Mouse (Mus musculus): ENCODE results near the gene Hnrnph1. TPM values are rescaled to one million over a fixed set of nuclear protein-coding genes. Genes with fewer than 3 reads are reported as not detected.

The Hnrnph1 gene
- polyA plus RNA-seq, 1 experiment from 2014 or later = 598 TPM

- H3K36me3 ChIP-seq (ENCODE audit: control insufficient read depth, insufficient read depth, low read length) = no peaks in the 10 kb centered on the region
- no peak overlapping the region for H3K4me3 ChIP-seq (ENCODE audit: low read depth, low read length)
- ATAC-seq (no peak), DNase-seq (ENCODE audit: low spot score) (no peak)
- H3K27ac ChIP-seq (ENCODE audit: low read depth, low read length) = no peak overlapping the region
- H3K4me2 ChIP-seq (ENCODE audit: low read length) = no peak overlapping the region
- H3K4me1 ChIP-seq (ENCODE audit: control insufficient read depth, insufficient read depth, low read length) = peaks cover 5% of the 10 kb centered on the region
- H3K9ac ChIP-seq (ENCODE audit: low read length) = no peak overlapping the region
- no peaks in the 10 kb centered on the region for H3K9me3 ChIP-seq (replicated peaks; ENCODE audit: control insufficient read depth, low read length)
- no peaks in the 10 kb centered on the region for H3K27me3 ChIP-seq (replicated peaks; ENCODE audit: control insufficient read depth, insufficient read depth, low read length)
- WGBS = 86% methylated on average over 5 of the region's 5 CpGs
Measured at GRCm38 (mm10) chr11:50369360-50369911, 7.4 kb upstream of the Hnrnph1 start.

DNA sequence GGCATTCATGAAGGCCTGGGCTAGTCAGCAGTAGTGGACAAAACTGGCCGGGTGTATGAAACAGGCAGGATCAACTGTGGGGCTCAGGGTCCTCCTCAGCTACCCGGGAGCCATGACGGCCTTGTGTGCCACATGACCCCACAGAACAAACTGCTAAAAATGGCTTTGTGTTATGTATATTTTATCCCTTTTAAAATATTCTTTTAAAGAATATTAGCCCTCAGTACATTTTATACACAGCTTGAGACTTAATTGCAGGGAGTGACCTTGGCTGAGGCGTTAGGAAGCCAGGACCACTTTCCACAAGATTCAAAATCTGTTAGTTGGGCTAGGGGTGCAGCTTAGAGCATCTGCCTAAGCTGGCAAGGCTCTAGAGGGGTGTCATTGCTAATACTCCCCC, 5.8 kb upstream of the Hnrnph1 start:
- Histone ChIP-seq H3K9me3 (replicated peaks; ENCODE audit: control insufficient read depth, low read length) (no peaks in the 10 kb centered on the region), H3K4me1 (ENCODE audit: control insufficient read depth, insufficient read depth, low read length) (peaks cover 5% of the 10 kb centered on the region), H3K4me2 (ENCODE audit: low read length) (peak overlapping the region; percentile 49), H3K27me3 (replicated peaks; ENCODE audit: control insufficient read depth, insufficient read depth, low read length) (no peaks in the 10 kb centered on the region), H3K9ac (ENCODE audit: low read length) (peak overlapping the region; percentile 60; the same call in 1 of the 2 replicates), H3K4me3 (ENCODE audit: low read depth, low read length) (peak overlapping the region; percentile 23; the same call in 1 of the 2 replicates), H3K27ac (ENCODE audit: low read depth, low read length) (peak overlapping the region; percentile 59; the same call in 1 of the 2 replicates), H3K36me3 (ENCODE audit: control insufficient read depth, insufficient read depth, low read length) (no peaks in the 10 kb centered on the region)
- 43% methylated on average over 4 of the region's 4 CpGs for WGBS
- peak; percentile 64 for ATAC-seq
- no peak for DNase-seq (ENCODE audit: low spot score)

DNA sequence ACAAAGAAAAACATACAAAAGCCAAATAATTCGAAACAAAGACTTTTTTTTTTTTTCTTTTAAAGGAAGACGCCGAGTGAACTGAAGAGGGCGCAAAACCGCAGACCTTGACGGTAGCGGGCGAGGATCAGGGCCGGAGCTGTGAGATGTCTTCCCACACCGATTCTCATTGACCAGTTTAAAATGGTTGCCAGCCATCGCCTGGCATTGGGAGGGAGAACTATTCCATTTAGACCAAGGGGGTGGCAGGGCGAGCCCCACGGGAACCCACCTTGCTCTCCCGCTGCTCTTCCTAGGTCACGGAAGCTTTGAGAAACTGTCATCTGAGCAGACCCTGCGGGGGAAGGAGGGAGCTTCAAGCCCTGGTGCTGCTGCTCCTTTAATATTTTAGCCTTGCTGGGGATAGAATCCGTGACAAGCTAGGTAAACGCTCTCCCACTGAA, 5.4 kb upstream of the Hnrnph1 start:
- Histone ChIP-seq H3K4me3 (ENCODE audit: low read depth, low read length) (peak overlapping the region; percentile 23), H3K27me3 (replicated peaks; ENCODE audit: control insufficient read depth, insufficient read depth, low read length) (no peaks in the 10 kb centered on the region), H3K9me3 (replicated peaks; ENCODE audit: control insufficient read depth, low read length) (no peaks in the 10 kb centered on the region), H3K4me1 (ENCODE audit: control insufficient read depth, insufficient read depth, low read length) (peaks cover 9% of the 10 kb centered on the region), H3K9ac (ENCODE audit: low read length) (peak overlapping the region; percentile 60), H3K4me2 (ENCODE audit: low read length) (peak overlapping the region; percentile 49), H3K36me3 (ENCODE audit: control insufficient read depth, insufficient read depth, low read length) (no peaks in the 10 kb centered on the region), H3K27ac (ENCODE audit: low read depth, low read length) (peak overlapping the region; percentile 59)
- WGBS = under 1% methylated on average over 18 of the region's 18 CpGs
- peak; percentile 73 for ATAC-seq
- peak; percentile 81 for DNase-seq (ENCODE audit: low spot score)

DNA sequence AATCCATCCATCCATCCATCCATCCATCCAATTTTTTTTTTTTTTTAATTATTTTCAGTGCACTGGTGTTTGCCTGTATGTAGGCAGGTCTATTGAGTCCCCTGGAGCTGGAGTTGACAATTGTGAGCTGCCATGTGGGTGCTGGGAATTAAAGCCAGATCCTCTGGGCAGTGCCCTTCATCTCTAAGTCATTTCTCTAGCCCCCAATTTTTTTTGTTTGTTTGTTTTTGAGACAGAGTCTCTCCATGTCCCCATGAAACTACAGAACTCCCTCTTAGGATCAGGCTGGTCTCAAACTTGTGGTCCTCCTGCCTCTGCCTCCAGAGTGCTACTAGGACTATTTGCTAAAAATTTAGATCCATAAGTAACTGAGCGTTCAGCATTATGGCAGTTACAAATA, 4.9 kb upstream of the Hnrnph1 start:
- Histone ChIP-seq H3K9me3 (replicated peaks; ENCODE audit: control insufficient read depth, low read length) (no peaks in the 10 kb centered on the region), H3K27ac (ENCODE audit: low read depth, low read length) (peak overlapping the region; percentile 59; the same call in 1 of the 2 replicates), H3K36me3 (ENCODE audit: control insufficient read depth, insufficient read depth, low read length) (no peaks in the 10 kb centered on the region), H3K27me3 (replicated peaks; ENCODE audit: control insufficient read depth, insufficient read depth, low read length) (no peaks in the 10 kb centered on the region), H3K4me3 (ENCODE audit: low read depth, low read length) (no peak overlapping the region), H3K4me1 (ENCODE audit: control insufficient read depth, insufficient read depth, low read length) (peaks cover 10% of the 10 kb centered on the region), H3K9ac (ENCODE audit: low read length) (peak overlapping the region; percentile 60), H3K4me2 (ENCODE audit: low read length) (peak overlapping the region; percentile 49)
- DNase-seq (ENCODE audit: low spot score) (no peak), ATAC-seq (no peak)
- 97% methylated on average over 1 of the region's 1 CpGs for WGBS

DNA sequence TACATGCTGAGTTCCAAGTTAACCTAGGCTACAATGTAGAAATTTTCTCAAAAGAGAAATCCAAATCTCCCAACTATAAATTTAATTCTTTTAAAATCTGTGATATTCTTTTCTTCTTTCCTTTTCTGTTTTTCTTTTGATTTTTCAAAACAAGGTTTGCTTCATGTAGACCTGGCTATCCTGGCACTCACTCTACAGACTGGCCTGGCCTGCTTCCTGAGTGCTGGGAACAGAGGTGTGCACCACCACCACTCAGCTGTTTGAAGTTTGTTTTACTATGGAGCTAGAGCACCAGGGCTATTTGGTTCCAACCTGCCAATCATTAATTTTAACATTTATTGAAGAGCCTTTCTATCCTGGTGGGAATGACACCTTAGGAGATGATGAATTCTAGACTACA, 3.7 kb upstream of the Hnrnph1 start:
- no peaks in the 10 kb centered on the region for H3K36me3 ChIP-seq (ENCODE audit: control insufficient read depth, insufficient read depth, low read length)
- H3K9ac ChIP-seq (ENCODE audit: low read length) = no peak overlapping the region
- no peaks in the 10 kb centered on the region for H3K27me3 ChIP-seq (replicated peaks; ENCODE audit: control insufficient read depth, insufficient read depth, low read length)
- H3K9me3 ChIP-seq (replicated peaks; ENCODE audit: control insufficient read depth, low read length) = no peaks in the 10 kb centered on the region
- H3K27ac ChIP-seq (ENCODE audit: low read depth, low read length) = no peak overlapping the region
- ATAC-seq (no peak), DNase-seq (ENCODE audit: low spot score) (no peak)
- no peak overlapping the region for H3K4me2 ChIP-seq (ENCODE audit: low read length)
- no peak overlapping the region for H3K4me3 ChIP-seq (ENCODE audit: low read depth, low read length)
- peaks cover 10% of the 10 kb centered on the region for H3K4me1 ChIP-seq (ENCODE audit: control insufficient read depth, insufficient read depth, low read length)

- Histone ChIP-seq H3K4me2 (ENCODE audit: low read length) (no peak overlapping the region), H3K9me3 (replicated peaks; ENCODE audit: control insufficient read depth, low read length) (no peaks in the 10 kb centered on the region), H3K27ac (ENCODE audit: low read depth, low read length) (no peak overlapping the region), H3K4me3 (ENCODE audit: low read depth, low read length) (no peak overlapping the region), H3K27me3 (replicated peaks; ENCODE audit: control insufficient read depth, insufficient read depth, low read length) (no peaks in the 10 kb centered on the region), H3K9ac (ENCODE audit: low read length) (no peak overlapping the region), H3K36me3 (ENCODE audit: control insufficient read depth, insufficient read depth, low read length) (peaks cover 2% of the 10 kb centered on the region; the same call in 1 of the 2 replicates), H3K4me1 (ENCODE audit: control insufficient read depth, insufficient read depth, low read length) (peaks cover 10% of the 10 kb centered on the region)
- WGBS = 95% methylated on average over 1 of the region's 1 CpGs
- DNase-seq (ENCODE audit: low spot score) = no peak
- ATAC-seq = no peak
Measured at GRCm38 (mm10) chr11:50373621-50374020, 3.2 kb upstream of the Hnrnph1 start.

GRCm38 (mm10) chr11:50374286-50375015, 2.3 kb upstream of the Hnrnph1 start:
- H3K4me2 ChIP-seq (ENCODE audit: low read length) = no peak overlapping the region
- DNase-seq (ENCODE audit: low spot score) (no peak), ATAC-seq (no peak)
- peaks cover 14% of the 10 kb centered on the region for H3K4me1 ChIP-seq (ENCODE audit: control insufficient read depth, insufficient read depth, low read length)
- peaks cover 10% of the 10 kb centered on the region for H3K36me3 ChIP-seq (ENCODE audit: control insufficient read depth, insufficient read depth, low read length)
- H3K9me3 ChIP-seq (replicated peaks; ENCODE audit: control insufficient read depth, low read length) = no peaks in the 10 kb centered on the region
- 83% methylated on average over 13 of the region's 13 CpGs for WGBS
- H3K9ac ChIP-seq (ENCODE audit: low read length) = no peak overlapping the region
- no peak overlapping the region for H3K27ac ChIP-seq (ENCODE audit: low read depth, low read length)
- H3K27me3 ChIP-seq (replicated peaks; ENCODE audit: control insufficient read depth, insufficient read depth, low read length) = no peaks in the 10 kb centered on the region
- H3K4me3 ChIP-seq (ENCODE audit: low read depth, low read length) = no peak overlapping the region

DNA sequence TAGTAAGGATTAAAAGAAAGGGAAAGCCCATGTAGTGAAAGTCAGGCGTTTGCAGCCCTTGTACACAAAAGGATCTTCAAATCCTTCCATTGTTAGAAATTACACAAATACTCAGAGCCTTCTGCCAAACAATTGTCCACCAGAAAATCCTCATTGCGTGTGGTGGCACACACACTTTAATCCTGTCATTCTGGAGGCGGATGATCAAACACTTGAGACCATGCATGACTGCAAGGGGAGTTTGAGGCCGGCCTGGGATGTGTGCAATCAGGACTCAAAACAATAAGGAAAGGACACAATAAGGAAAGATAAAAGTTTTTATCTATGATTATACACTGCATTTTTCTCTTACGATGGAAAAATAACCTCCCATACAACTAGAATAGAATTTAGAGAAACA, 1.4 kb upstream of the Hnrnph1 start:
- ATAC-seq (no peak), DNase-seq (ENCODE audit: low spot score) (no peak)
- no peaks in the 10 kb centered on the region for H3K27me3 ChIP-seq (replicated peaks; ENCODE audit: control insufficient read depth, insufficient read depth, low read length)
- 50% methylated on average over 5 of the region's 5 CpGs for WGBS
- no peak overlapping the region for H3K27ac ChIP-seq (ENCODE audit: low read depth, low read length)
- no peak overlapping the region for H3K4me2 ChIP-seq (ENCODE audit: low read length)
- H3K4me1 ChIP-seq (ENCODE audit: control insufficient read depth, insufficient read depth, low read length) = peaks cover 18% of the 10 kb centered on the region
- no peak overlapping the region for H3K9ac ChIP-seq (ENCODE audit: low read length)
- H3K4me3 ChIP-seq (ENCODE audit: low read depth, low read length) = no peak overlapping the region
- H3K36me3 ChIP-seq (ENCODE audit: control insufficient read depth, insufficient read depth, low read length) = peaks cover 16% of the 10 kb centered on the region
- H3K9me3 ChIP-seq (replicated peaks; ENCODE audit: control insufficient read depth, low read length) = no peaks in the 10 kb centered on the region

DNA sequence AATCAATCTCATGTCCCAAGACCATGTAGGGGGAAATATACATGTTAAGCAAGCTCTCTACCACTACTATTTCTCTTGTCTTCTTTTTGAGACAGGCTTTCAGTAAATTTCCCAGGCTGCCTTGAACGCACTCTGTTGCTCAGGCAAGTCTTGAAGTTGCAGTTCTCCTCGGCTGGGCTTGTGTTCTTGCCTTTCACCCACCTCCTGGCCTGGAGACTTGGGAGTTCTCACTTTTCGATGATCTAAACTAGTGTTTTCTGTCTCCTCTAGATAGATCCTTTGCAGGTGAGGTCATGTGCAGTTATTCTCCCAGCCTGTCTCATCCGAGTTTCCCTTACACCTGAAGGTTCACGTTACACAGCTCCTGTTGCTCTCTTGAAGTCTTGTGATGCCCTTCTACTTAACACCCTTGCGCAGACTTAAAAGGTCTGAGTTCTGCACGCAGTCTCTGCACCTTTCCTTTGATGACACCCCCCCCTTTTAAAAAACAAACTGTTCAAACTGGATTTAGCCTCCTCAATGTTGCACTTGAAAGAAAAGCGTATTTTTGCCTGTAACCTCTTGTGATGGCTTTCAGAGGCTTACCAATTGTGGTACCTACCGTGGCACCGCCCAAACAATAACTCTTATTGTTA, 517 bp upstream of the Hnrnph1 start:
- H3K27me3 ChIP-seq (replicated peaks; ENCODE audit: control insufficient read depth, insufficient read depth, low read length) = no peaks in the 10 kb centered on the region
- peaks cover 14% of the 10 kb centered on the region for H3K4me1 ChIP-seq (ENCODE audit: control insufficient read depth, insufficient read depth, low read length)
- peak overlapping the region; percentile 98 for H3K27ac ChIP-seq (ENCODE audit: low read depth, low read length)
- H3K4me3 ChIP-seq (ENCODE audit: low read depth, low read length) = peak overlapping the region; percentile 98
- ATAC-seq = no peak
- H3K4me2 ChIP-seq (ENCODE audit: low read length) = peak overlapping the region; percentile 65
- H3K9ac ChIP-seq (ENCODE audit: low read length) = peak overlapping the region; percentile 83
- H3K9me3 ChIP-seq (replicated peaks; ENCODE audit: control insufficient read depth, low read length) = no peaks in the 10 kb centered on the region
- peaks cover 17% of the 10 kb centered on the region for H3K36me3 ChIP-seq (ENCODE audit: control insufficient read depth, insufficient read depth, low read length)
- 24% methylated on average over 10 of the region's 10 CpGs for WGBS
- no peak for DNase-seq (ENCODE audit: low spot score)

Data from forebrain, embryonic 14.5 days (tissue).